Comparison of ENCODE assay signal across 24 mouse cellular contexts in the genomic region with DNA sequence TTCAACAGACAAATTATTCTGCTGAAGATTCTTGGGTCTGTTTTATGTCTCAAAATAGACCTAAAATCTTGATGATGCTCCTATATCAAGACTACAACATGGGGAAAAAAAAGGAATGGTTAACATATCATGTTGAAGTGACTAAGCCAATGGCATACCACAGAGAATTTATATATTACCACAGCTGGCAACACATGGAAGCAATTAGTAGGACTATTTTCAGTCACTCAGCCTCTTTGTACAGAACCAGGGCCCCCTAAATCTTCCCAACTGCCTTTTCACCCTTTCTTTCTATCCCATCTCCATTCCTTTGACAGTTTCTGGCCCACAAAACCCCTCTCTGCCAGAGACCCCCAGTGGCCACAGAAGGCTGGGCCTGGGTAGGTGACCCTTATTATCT.
DNase-seq lines count a peak whose midpoint lies in the region; ATAC-seq and TF ChIP-seq lines count a peak whose summit lies in the region.
"Had no signal": no experiment of that assay in that cellular context is flagged by ENCODE, and none has a peak within 500 bp of the region (broad histone marks: within the 10 kb centered on the region; RNA-seq: fewer than 3 reads in every experiment).

No protein-coding gene starts in this region.

- no peak overlapping the region for H3K9ac ChIP-seq in limb, embryonic 14.5 days (ENCODE audit: low read depth, low read length, severe bottlenecking)
- H3K9ac ChIP-seq: embryonic facial prominence, embryonic 13.5 days; forebrain, embryonic 13.5 days; forebrain, postnatal 0 days; heart, embryonic 13.5 days; hindbrain, embryonic 15.5 days had no signal

- no peaks in the 10 kb centered on the region for H3K4me1 ChIP-seq in limb, embryonic 14.5 days (ENCODE audit: control insufficient read depth, insufficient read depth, low read length)
- H3K4me1 ChIP-seq: forebrain, embryonic 13.5 days; heart, embryonic 13.5 days; hindbrain, embryonic 15.5 days had no signal

- no peaks in the 10 kb centered on the region for H3K9me3 ChIP-seq in limb, embryonic 14.5 days (ENCODE audit: control insufficient read depth, low read length)
- H3K9me3 ChIP-seq: embryonic facial prominence, embryonic 13.5 days; forebrain, embryonic 13.5 days; heart, embryonic 13.5 days; hindbrain, embryonic 15.5 days had no signal

- H3K4me3 ChIP-seq in limb, embryonic 14.5 days (replicated peaks; ENCODE audit: low read length), result no peak overlapping the region
- H3K4me3 ChIP-seq: embryonic facial prominence, embryonic 13.5 days; forebrain, embryonic 13.5 days; gastrocnemius, adult 2 months; heart, adult 2 months; heart, embryonic 13.5 days; hindbrain, embryonic 15.5 days had no signal

- no peaks in the 10 kb centered on the region for H3K36me3 ChIP-seq in limb, embryonic 14.5 days (ENCODE audit: control insufficient read depth, insufficient read depth, low read length)
- H3K36me3 ChIP-seq: embryonic facial prominence, embryonic 13.5 days; heart, embryonic 13.5 days; hindbrain, embryonic 15.5 days had no signal

- H3K4me2 ChIP-seq in limb, embryonic 14.5 days (replicated peaks; ENCODE audit: low read depth, low read length, severe bottlenecking), result no peak overlapping the region
- H3K4me2 ChIP-seq: embryonic facial prominence, embryonic 13.5 days; forebrain, embryonic 13.5 days; heart, embryonic 13.5 days; hindbrain, embryonic 15.5 days had no signal

- no peak for ATAC-seq in limb, embryonic 14.5 days (ENCODE audit: low FRiP score, low read depth)
- ATAC-seq: activated CD4-positive, CD25-positive, alpha-beta regulatory T cell, adult 4 months; forebrain, embryonic 13.5 days; forebrain, postnatal 0 days; inflammation-experienced regulatory T-cells, adult 6 months; intestine, postnatal 0 days; Patski had no signal

- H3K27me3 ChIP-seq in limb, embryonic 14.5 days (ENCODE audit: control insufficient read depth, insufficient read depth, low read length), result no peaks in the 10 kb centered on the region
- H3K27me3 ChIP-seq: CH12.LX; embryonic facial prominence, embryonic 13.5 days; forebrain, embryonic 13.5 days; heart, embryonic 13.5 days; hindbrain, embryonic 15.5 days had no signal

- no peak for TF ChIP-seq POLR2A in limb, embryonic 14.5 days (IDR thresholded peaks at IDR 0.05; ENCODE audit: borderline replicate concordance, extremely low read depth, insufficient read depth, insufficient read length)

- no peak overlapping the region for H3K27ac ChIP-seq in limb, embryonic 14.5 days (replicated peaks; ENCODE audit: low read depth, low read length)
- H3K27ac ChIP-seq: embryonic facial prominence, embryonic 13.5 days; forebrain, embryonic 13.5 days; gastrocnemius, adult 2 months; heart, adult 2 months; heart, embryonic 13.5 days; hindbrain, embryonic 15.5 days had no signal

- DNase-seq in embryo, embryonic 11 days, result peak; percentile 25
- DNase-seq in embryo, embryonic 10 days (ENCODE audit: low spot score), result no peak
- DNase-seq in 3T3-L1 (ENCODE audit: low read depth, low spot score), result peak; percentile 54
- DNase-seq in forelimb bud, embryonic 11.5 days (ENCODE audit: low read depth, low spot score), result peak; percentile 26
- peak; percentile 15 for DNase-seq in limb, embryonic 14.5 days (ENCODE audit: low spot score)
- DNase-seq in lung, postnatal 25 days (ENCODE audit: low spot score), result no peak
- DNase-seq in cerebellum, postnatal 10 days, result no peak
- DNase-seq: adrenal gland, postnatal 14 days; cerebellum, adult 18-20 months; cerebellum, adult 9-11 months; forebrain, postnatal 0 days; gastrocnemius, adult 2 months; gastrocnemius, postnatal 36 days; heart, adult 2 months; heart, postnatal 36 days had no signal

Comparison
In these comparisons a context has a peak if more than half of its experiments do, and no peak if none do; other contexts are left out.
1. DNase-seq: peak in embryo, embryonic 11 days (single experiment), 3T3-L1 (single experiment), forelimb bud, embryonic 11.5 days (single experiment) and limb, embryonic 14.5 days (single experiment); none in embryo, embryonic 10 days (single experiment), lung, postnatal 25 days (single experiment) and cerebellum, postnatal 10 days (0 of 2).